Mouse (Mus musculus): ENCODE data around the gene Svop. TPM values are rescaled to one million over a fixed set of nuclear protein-coding genes. Genes with fewer than 3 reads are reported as not detected.

The Svop gene
- total RNA-seq, 2 experiments from 2014 or later = 151 to 157 TPM

GRCm38 (mm10) chr5:114015121-114015520, 76.2 kb downstream of the Svop start:
- intact Hi-C loops (cut with DNase I) = no loop called here
- no peak for DNase-seq (ENCODE audit: extremely low spot score in 1 of 2, low spot score in 2 of 2)

- DNase-seq (ENCODE audit: extremely low spot score in 1 of 2, low spot score in 2 of 2) = no peak
- intact Hi-C loops (cut with DNase I) = no loop called here
Observed at GRCm38 (mm10) chr5:114009049-114009448, 82.3 kb downstream of the Svop start.

- intact Hi-C loops (cut with DNase I) = no loop called here
- no peak for DNase-seq (ENCODE audit: extremely low spot score in 1 of 2, low spot score in 2 of 2)
Observed at GRCm38 (mm10) chr5:114007753-114008453, 83.5 kb downstream of the Svop start.

GRCm38 (mm10) chr5:114006974-114007373, 84.4 kb downstream of the Svop start:
- DNase-seq (ENCODE audit: extremely low spot score in 1 of 2, low spot score in 2 of 2) = no peak
- intact Hi-C loops (cut with DNase I) = no loop called here

DNA sequence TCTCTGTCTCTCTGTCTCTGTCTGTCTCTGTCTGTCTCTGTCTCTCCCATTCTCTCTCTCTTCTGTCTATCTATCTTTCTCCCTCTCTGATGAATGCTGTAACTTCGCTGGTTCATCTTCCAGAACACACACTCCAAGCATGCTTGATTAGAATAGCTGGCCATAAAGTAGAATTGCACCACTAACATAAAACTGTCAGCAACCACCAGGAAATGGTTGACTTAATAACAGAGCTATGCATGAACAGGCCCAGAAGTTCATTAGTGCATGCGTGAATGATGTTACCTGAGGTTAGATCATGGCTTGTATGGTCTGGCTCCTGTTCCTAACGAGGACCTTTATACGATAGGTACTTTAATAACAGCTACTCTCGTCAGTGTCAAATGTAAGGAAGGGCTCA, 86.3 kb downstream of the Svop start:
- intact Hi-C loops (cut with DNase I) = no loop called here
- DNase-seq (ENCODE audit: extremely low spot score in 1 of 2, low spot score in 2 of 2) = no peak

DNA sequence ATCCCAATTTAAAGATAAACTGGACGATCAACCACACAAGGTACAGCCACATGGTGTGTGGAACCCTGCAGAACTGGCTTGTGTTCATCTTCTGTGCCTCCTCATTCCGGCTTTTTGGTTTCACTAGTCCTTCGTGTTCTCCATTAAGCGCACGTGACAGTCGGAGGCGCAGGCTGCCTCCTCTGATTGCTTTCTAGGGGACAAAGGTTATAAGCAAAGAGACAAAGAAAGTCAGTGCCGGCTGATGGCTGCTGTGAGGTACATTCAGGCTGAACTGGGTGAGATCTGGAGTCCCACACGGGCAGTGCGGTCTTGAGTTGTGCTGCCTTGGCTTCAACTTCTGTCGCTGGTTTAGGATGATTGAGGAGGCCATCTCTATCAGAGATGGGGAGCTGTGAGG, 86.8 kb downstream of the Svop start:
- no peak for DNase-seq (ENCODE audit: extremely low spot score in 1 of 2, low spot score in 2 of 2)
- intact Hi-C loops (cut with DNase I) = no loop called here

GRCm38 (mm10) chr5:114003542-114003941, 87.8 kb downstream of the Svop start, which contains the start of gene Dao:
TSS of gene Dao (plus strand) at chr5:114003703.
- intact Hi-C loops (cut with DNase I) = no loop called here
- no peak for DNase-seq (ENCODE audit: extremely low spot score in 1 of 2, low spot score in 2 of 2)

DNA sequence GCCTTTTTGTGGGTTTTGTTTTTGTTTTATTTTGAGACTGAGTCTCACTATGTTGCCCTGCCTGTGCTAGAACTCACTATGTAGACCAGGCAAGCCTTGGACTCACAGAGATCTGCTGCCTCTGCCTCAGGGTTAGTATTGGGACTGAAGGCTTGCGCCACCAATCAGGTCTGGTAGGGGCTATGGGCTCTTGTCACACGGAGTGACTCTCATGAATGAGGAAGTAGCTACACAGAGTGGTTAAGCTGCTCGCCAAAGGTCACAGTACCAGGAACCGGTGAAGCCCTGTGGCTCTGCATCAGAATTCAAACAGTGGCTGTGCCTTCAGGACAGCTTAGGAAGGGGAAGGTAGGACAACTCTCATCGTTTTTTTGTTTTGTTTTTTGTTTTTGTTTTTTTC, 92.0 kb downstream of the Svop start:
- intact Hi-C loops (cut with DNase I) = no loop called here
- no peak for DNase-seq (ENCODE audit: extremely low spot score in 1 of 2, low spot score in 2 of 2)

GRCm38 (mm10) chr5:113996458-113996857, 94.9 kb downstream of the Svop start:
- no peak for DNase-seq (ENCODE audit: extremely low spot score in 1 of 2, low spot score in 2 of 2)
- intact Hi-C loops (cut with DNase I) = no loop called here

DNA sequence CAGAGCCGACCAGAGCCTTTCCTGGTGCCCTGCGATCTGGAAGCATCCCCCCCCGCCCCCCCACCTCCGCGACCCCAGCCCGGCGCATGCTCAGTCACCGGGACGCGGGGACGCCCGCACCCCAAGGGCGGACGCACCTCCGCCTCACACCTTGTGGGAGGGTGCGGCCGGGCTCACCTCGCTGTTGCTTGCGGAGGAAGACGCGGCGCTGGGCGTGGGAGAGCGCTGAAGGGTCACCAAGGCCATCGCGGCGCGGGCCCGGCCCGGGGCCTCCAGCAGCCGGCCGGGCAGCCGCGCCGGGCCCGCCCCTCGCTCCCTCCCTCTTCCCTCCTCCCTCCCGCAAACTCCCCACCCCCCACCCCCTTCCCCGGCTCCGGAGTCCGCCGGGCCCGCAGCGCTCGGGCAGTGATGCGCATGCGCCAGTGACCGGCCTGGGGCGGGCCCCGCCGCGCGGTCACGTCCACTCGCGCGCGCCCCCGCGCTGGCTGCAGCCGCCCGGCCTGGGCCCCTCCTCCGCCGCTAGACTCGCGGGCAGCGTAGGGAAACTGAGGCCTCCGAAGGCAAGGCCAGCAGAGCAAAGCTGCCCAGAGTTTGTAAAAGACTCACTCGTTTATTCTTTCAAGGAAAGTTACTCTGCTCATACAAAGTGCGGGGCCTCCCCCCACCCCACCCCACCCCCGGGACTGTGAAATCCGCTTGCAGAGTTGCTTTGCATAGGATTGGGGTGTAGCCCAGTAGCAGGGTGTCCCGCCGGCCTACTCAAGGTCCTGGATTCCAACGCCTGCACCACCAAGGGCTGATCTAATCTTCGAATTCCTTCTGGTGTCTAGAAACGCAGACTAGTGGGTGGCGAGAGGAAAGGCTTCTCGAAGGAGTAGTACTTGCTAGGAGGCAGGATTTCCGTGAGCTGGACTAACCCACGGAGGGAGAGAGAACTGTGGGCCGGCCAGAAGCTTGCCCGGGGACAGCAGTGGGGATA, 97.6 kb downstream of the Svop start, which contains the start of gene Ssh1:
TSS of gene Ssh1 (minus strand) at position 408 of the 979 bp plus-strand sequence.
- intact Hi-C loops (cut with DNase I) = loop anchor here (5.0 kb wide), 1 partner anchor 36 kb away; no protein-coding TSS in a partner anchor
- peak; percentile 75 to 94 for DNase-seq (ENCODE audit: extremely low spot score in 1 of 2, low spot score in 2 of 2)

- peak; percentile 20 to 75 for DNase-seq (ENCODE audit: extremely low spot score in 1 of 2, low spot score in 2 of 2)
- intact Hi-C loops (cut with DNase I) = loop anchor here (5.0 kb wide), 1 partner anchor 36 kb away; no protein-coding TSS in a partner anchor
Observed at GRCm38 (mm10) chr5:113993031-113993486, 98.3 kb downstream of the Svop start.

DNA sequence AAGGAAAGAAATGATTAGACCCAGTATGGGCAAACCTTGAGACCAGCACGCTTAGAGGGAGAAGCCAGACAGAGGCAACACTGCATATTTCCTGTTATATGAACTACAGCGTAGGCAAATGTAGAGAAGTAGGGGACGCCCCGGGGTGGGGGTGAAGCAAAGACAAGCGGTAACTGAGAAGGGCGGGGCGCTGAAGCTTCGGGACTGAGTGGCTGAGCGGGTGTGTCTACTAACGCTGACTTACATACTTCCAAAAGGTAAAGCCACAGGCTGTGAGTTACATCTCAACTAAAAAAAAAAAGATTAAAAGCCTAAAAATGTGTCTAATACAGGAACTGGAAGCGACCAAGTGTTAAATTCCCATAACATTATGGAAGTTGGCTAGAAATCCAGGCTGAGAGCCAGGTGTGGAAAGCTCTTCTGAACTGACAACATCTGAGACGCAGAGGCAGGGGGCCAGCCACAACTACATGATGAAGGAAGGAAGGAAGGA, 99.0 kb downstream of the Svop start:
- peak in 1 of 2 experiments; percentile 62 for DNase-seq (ENCODE audit: extremely low spot score in 1 of 2, low spot score in 2 of 2)
- intact Hi-C loops (cut with DNase I) = loop anchor here (5.0 kb wide), 1 partner anchor 35 kb away; no protein-coding TSS in a partner anchor

- intact Hi-C loops (cut with DNase I) = loop anchor here (5.0 kb wide), 1 partner anchor 34 kb away; no protein-coding TSS in a partner anchor
- DNase-seq (ENCODE audit: extremely low spot score in 1 of 2, low spot score in 2 of 2) = no peak
Observed at GRCm38 (mm10) chr5:113991141-113991540, 100.2 kb downstream of the Svop start.

DNA sequence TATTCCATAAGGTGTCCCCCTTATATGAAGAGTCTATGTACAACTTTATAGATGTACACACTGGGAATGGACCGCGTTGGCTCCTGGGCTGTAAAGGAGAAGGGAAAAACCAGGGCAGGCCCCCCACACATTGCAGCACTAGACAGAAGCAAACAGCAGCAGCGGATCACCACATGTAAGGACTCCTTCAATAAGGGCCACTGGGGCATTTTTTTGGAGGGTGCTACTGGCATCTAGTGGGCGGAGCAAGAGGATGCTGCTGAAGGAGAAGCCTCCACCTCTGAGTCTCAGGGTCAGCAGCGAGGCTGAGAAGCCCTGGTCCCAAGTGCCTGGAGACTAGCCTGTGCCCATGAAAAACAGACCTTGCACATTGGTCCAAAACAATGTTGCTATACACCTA, 100.8 kb downstream of the Svop start:
- intact Hi-C loops (cut with DNase I) = loop anchor here (5.0 kb wide), 1 partner anchor 33 kb away; no protein-coding TSS in a partner anchor
- DNase-seq (ENCODE audit: extremely low spot score in 1 of 2, low spot score in 2 of 2) = no peak

GRCm38 (mm10) chr5:113989437-113990024, 101.8 kb downstream of the Svop start:
- intact Hi-C loops (cut with DNase I) = loop anchor here (5.0 kb wide), 1 partner anchor 32 kb away; no protein-coding TSS in a partner anchor
- DNase-seq (ENCODE audit: extremely low spot score in 1 of 2, low spot score in 2 of 2) = no peak

DNA sequence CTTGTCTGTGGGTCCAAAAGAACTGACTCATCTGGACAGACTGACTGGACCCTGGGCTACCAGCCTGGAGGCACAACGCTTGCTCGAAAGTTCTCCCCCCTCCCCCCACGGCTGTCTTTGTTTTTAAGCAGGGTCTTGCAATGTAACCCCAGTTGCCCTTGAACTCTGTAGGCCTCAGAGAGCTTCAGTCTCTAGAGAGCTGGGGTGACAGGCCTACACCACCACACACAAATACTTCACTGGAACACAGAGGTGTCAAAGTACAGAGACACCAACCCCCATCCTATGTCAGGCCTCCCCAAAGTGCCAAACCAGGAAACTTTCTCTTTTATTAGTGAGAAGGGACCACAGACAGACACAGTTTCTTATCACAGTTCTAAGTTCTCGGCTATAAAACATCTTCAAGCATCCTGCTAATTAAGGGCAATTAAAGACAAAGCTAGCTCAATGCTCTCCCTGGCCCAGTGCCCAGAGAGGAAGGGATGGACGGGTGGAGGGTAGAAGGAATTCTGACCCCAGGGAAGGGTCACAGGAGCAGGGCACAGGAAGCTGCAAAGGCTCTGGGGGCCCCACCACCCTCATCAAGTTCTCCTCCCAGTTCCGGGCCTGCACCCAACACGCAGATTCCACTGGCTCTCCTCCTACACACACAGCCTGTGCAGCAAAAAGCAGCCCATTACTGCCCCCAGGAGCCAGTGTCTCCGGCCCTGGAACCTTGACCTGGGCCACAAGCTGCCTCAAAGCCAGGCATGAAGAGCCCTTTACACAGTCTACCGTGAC, 105.0 kb downstream of the Svop start:
- DNase-seq (ENCODE audit: extremely low spot score in 1 of 2, low spot score in 2 of 2) = peak in 1 of 2 experiments; percentile 62
- intact Hi-C loops (cut with DNase I) = no loop called here

- intact Hi-C loops (cut with DNase I) = no loop called here
Observed at GRCm38 (mm10) chr5:113985737-113986136, 105.6 kb downstream of the Svop start.

More at GRCm38 (mm10) chr5:113985737-113986136, 105.6 kb downstream of the Svop start:
- DNase-seq (ENCODE audit: extremely low spot score in 1 of 2, low spot score in 2 of 2) = no peak

Measured in left cerebral cortex, postnatal 10 days (tissue).